Mouse (Mus musculus): Measurements from ENCODE around the gene Aldob.
"Not testable (repeated sequence)": the region's sequence is repeated elsewhere in the genome, so short reads cannot be mapped to it uniquely, and the experiment has no call there.

The Aldob gene

DNA sequence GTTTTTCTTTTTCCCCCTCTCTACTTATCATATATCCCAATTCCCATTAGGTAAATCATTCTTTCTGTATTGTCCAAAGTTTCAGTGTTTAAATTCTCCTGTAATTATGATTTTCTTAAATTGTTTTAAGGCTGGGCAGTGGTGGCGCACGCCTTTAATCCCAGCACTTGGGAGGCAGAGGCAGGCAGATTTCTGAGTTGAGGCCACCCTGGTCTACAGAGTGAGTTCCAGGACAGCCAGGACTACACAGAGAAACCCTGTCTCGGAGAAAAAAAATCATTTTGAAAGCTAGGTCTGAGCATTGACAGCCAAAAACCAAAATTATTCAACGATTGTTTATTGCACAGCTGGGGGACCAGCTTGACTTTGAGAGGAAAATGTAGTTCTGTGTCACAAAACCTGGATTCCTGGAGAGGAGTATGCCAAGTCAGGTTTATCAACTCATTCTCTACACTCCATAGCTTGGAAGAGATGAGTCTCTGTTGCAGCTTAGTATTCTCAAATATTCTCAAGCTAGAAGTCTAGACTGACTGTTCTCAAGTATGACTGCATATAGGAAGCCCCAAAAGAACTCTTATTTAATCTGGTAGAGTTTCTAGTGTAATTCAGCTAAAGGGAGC, 13.6 kb downstream of the Aldob start:
- DNase-seq (ENCODE audit: low spot score): no peak

DNA sequence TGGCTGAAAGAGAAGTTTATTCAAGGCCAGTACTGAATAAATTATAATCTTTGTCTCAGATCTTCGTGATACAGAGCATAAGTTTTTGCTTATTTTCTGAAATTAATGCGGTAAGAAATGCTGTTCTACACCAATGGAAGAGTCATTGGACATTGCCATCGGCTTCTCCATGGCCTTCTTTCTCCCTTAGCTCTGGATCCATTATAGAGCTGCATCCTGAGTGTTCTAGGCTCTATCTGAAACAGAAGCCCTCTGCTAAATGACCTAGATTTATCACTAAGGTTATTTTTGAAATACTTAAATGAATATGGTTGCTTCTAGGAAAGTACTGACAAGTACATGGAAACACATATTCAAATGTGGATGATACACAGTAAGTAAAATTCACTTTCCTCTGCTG, 14.3 kb downstream of the Aldob start:
- DNase-seq (ENCODE audit: low spot score): no peak

DNA sequence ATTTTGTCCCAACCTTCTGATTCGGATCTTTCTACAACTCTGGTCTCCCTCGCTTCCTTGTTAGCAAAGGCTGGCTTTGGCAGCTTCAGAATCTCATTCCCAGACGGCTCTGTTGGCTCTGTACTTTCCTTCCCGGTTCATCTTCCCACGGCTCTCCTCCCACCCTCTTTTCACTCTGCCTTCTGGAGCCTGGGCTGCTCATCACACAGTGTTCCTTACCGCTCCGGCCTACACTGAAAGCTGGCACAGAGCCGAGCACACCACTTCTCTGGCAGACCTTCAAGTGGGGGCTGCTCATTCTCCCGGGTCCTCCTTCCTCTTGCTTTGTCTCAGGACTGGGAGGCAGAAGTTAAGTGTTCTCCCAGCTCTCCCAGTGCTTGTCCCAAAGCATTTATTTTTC, 26.8 kb downstream of the Aldob start:
- DNase-seq (ENCODE audit: low spot score): no peak

DNA sequence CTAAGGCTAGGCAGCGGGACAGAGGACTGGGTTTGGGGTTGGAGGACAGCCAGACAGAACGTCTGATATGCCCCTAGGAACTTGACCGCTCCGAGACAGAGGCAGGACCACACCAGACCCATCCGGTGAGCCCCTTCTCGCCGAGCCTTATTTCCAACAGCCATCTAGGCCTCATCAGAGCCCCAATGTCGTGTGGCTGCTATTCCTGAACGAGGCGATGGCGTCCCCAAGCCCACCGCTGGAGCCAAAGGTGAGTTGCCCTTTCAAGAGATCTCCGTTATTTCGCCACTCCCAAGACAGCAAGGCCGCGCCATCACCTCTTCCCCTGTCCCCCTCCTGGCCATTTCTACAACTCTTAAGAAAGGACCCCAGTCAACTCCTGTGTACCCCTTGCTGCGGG, 28.0 kb downstream of the Aldob start:
- DNase-seq (ENCODE audit: low spot score): no peak

DNA sequence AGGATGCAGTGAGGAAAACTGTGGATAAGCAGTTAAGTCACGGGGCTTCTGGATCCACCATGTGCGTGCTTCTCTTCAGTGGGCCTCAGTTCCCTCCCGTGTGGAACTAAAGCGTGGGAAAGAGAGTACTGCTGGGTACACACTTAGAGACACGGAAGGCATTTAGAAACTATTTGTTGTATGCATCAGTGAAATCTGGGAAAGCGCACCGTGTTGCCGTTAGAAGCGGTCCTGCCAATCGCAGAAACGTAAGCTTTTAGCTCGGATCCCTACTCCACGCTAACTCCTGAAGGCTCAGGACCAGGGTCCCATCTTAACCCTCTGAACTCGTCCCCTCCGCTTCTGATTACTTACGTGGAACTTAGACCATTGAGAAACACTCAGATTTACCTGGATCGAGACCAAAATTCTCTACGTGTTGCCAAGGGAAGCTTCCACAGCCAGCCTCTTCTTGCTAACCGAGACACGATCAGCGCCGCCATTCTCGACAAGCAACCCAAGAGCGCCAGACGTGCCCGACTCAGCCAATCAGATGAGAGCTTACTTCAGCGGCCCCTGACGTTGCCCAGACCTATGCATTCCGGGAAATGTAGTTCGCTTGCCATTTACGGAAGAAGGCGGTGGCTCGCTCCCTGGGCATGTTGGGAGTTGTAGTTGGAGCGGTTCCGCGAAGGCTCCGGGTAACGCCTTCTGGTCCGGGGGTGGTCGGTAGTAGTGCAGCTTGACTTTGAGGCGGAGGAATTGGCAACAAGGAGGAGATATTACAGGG, 28.6 kb downstream of the Aldob start, which contains the start of the genes Mrpl50 and Zfp189:
Mrpl50 (minus strand) TSS at position 522 of the 769 bp plus-strand sequence.
Zfp189 (plus strand) TSS at position 605 of the 769 bp plus-strand sequence.
- DNase-seq (ENCODE audit: low spot score): peak; percentile 79

DNA sequence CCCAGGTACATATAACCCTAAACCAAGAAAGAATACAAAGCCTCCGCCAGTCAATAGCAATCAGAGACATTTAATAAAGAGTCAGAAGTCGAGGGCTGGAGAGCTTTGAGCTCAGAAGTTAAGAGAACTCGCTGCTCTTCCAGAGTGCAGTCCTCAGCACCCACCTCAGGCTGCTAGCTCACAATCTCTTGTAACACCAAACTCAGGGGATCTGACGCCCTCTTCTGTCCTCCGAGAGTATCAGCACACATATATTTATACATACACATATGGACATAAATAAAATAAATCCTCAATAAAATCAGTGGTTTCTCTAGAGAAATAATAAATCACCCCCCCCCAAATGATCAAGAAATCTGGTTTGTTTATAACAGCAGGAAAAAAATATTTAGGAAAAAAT, 29.9 kb downstream of the Aldob start:
- DNase-seq (ENCODE audit: low spot score): no peak

DNA sequence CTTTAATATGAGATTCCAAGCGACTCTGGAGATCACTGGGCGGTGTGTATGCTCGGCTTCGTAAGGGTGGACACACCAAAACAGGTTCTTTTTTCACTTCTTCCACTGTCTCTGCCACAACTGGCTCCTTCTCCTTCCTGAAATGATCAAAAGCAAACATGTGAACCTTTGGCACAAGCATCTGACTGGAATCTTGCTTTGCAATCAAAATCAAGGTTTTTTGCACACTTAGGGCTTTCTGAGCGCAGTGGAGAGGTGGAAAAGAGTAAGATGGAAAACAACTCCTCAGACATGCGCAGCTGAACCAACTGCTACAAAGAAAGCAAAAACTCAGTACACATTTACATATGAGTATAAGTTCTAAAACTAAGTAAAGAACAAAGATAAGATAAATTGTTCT, 34.9 kb downstream of the Aldob start:
- DNase-seq (ENCODE audit: low spot score): no peak

DNA sequence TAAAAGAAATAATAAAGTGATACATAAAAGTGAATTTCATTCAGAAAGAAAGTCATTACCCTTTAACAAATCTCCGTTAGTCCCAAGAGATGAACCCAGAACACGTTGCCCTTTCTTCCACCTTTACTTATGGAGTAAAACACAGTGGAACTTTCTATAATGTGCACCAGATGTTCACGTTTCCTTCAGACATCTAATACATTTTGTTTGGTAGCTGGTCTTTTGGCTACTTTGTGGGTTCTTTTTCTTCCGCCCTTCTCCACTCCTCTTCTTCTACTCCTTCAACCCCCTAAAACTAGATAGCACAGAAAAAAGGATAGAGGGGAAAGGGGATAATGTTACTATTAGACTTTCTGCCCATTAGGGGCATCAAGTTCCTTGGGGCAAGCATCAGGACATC, 36.7 kb downstream of the Aldob start:
- no peak for DNase-seq (ENCODE audit: low spot score)

DNA sequence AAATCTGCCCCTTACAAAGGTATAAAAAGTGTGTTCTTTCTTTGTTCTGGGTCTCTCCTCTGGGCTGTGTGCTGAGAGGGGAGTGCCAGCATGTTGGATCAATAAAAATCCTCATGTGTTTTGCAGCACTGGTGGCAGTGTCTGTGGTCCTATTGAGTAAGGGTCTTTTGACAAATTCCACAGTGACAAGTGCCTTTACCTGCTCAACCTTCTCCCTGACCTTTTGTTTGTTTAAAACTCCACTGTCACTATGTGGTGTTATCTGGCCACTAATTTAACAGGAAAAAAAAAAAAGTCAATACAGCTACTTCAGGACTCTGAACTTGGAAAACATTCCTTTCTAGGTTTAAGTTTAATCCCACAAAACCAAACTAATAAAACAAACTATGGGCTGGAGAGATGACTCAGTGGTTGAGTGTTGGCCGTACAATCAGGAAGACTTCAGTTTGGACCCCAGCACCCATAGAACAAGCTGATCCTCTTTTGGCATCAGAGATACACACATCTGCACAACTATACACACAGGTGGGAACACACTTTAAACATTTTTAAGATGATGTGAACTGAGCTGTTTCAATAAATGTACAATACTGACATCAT, 39.0 kb downstream of the Aldob start:
- DNase-seq (ENCODE audit: low spot score): not testable (repeated sequence)

DNA sequence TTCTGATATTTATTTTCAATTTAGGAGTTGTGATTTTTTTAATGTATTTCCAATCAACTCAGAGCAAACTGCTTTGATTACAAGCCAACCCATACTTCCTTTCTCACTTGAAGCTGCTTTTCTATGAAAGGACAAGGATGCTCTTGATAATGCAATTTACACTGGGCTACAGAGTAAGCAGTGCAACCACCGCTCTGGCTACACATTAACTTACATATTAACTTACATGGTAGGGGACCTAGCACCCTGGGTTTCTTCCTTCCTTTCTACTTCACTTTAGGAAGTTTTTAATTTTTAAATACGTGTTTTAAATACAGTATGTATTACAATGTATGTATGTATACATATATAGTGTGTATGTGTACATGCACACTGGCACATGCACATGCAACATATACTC, 40.2 kb downstream of the Aldob start:
- DNase-seq (ENCODE audit: low spot score): no peak

DNA sequence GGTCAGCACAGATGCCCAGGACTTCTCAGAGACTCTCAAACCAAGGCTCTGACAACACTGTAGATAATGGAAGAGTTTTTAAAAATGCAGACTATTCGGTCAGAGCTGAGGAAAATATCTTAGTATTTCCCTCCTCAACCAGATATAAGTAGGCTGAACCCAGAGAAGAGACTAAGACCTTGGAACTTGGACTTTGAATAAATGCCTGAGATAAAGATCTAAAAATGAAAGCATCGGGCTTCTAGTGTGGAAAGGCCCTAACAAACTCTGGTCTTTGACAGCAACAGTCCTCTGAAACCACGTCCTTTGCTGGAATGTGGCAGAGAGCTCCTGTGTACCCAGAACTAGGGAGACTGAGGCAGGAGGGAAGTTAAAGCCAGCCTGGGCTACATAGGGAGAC, 43.0 kb downstream of the Aldob start, which contains the start of gene Baat:
Baat (minus strand) TSS at position 172 of the 400 bp plus-strand sequence.
- no peak for DNase-seq (ENCODE audit: low spot score)

DNA sequence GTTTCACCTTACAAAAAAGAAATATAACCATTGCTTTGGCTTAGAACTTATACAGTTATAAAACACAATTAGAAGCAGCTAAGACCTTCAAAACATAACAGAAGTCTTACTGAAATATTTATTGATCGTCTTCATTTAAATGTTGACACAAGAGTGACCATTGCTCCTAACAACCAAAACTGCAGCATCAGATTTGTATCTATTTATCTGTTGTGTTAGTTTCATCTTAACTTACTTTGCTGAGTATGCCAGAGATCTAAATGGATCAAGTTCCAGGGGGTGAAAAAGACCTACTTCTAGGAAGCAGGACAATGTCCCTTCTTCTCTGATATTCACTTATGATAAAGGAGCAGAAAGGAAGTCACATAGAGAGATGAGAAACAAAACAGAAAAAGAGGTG, 45.8 kb downstream of the Aldob start:
- DNase-seq (ENCODE audit: low spot score): no peak

Measured in ovary, postnatal 14 days (tissue).